Mouse (Mus musculus) monocyte, adult 2 months (primary cell): ENCODE data around the gene Amotl1.

ENCODE experiments used
- DNase-seq, 2 experiments: peaks; one replicate each; pipeline ENCODE4 v3.0.0; 2022; ENCODE audit warnings: low spot score in 2 of 2, low read depth in 1 of 2

The Amotl1 gene

DNA sequence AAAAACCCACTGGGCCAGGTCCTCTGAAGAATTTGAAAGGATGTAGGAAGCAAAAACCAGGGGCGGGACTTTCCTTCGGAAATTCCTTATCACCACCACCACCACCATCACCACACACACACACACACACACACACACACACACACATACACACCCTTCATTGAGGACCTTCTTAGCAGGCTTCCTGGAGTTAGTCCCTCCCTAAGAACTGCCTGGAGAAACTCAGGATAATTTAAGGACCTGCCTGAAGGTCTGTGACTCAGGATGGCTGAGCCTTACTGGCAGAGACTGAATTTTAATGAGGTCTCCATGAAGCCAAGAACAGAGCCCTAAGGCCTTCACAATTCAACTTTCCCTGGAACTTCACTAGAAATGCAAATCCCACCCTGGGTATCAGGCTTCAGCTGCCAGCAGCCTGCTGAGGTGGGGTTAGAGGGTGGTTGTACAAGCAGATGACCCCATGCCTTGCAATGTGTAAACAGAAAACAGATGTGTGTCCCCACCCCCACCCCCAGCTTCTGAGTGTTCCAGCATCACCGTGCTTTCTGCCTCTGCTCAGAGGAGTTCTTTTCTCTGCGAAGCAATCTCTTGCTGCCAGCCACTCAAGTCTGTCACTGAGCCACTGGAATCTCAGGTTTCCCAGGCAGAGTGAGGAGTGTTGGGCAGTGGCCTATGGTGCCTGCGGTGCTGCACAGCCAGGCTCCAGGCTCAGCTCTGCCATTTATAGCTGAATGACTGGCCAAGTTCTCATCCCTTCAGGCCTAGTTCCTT, 2.4 kb downstream of the Amotl1 start:
- no peak for DNase-seq

- DNase-seq: no peak
Measured at GRCm38 (mm10) chr9:14641310-14642067, 3.4 kb downstream of the Amotl1 start.

DNA sequence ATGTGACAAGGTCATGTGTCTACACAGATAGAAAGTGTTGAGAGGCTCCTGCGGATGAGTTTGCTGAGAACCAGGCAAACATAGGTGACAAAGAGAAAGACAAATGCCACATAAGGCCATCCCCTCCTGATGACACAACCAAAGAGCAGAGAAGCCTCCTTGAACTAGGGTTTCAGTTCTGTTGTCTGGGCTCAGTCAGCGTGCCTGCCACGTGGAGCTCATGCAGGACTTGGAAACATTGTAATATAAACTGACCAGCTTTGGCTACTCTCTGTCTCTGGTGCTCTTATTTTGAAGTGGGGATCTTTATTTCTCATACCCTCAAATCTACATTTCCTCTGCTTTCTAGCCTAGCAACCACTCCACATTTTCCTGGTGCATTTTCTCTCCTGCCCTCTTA, 8.6 kb downstream of the Amotl1 start:
- no peak for DNase-seq

- no peak for DNase-seq
Measured at GRCm38 (mm10) chr9:14635551-14635950, 9.3 kb downstream of the Amotl1 start.

GRCm38 (mm10) chr9:14634155-14634554, 10.7 kb downstream of the Amotl1 start:
- no peak for DNase-seq

- DNase-seq: no peak
Measured at GRCm38 (mm10) chr9:14632365-14633163, 12.3 kb downstream of the Amotl1 start.

GRCm38 (mm10) chr9:14631729-14632128, 13.1 kb downstream of the Amotl1 start:
- DNase-seq: no peak

DNA sequence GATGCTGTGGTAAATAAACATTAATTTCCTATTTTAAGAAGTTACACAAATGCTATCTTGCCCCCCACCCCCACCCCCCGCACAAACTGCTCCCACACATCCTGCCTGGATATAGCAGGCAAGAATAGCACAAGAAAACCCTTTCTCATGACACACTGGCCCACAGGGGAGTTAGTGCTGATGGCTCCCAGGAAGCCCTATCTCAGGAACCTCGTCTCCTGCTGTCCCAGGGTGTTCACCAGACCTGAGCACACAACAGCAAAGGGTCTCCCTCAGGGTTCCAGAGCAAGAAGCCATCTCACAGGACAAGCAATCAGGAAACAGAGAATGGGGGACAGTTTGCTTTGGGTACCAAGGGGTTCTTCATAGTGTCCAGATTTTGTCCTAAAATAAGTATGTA, 17.3 kb downstream of the Amotl1 start:
- no peak for DNase-seq

DNA sequence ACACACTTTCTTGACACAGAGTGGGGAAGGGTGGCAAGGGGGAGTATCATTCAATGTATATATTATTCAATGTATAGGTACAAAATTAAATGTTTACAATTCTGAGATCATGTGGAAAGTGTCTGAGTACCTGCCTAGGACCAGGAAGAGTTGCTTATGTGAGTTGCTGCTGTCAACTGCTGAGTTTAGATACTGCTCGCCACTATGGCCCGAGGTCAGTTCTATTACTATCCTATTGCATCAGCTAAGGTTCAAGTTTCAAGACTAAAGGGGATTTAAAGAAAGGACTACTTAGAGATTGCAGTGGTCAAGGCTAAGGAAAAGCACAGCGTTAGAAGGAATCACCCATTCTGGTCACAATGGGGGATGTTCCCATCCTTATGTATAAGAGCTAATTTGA, 18.9 kb downstream of the Amotl1 start:
- no peak for DNase-seq

GRCm38 (mm10) chr9:14625024-14625423, 19.8 kb downstream of the Amotl1 start:
- no peak for DNase-seq

- DNase-seq: no peak
Measured at GRCm38 (mm10) chr9:14623928-14624327, 20.9 kb downstream of the Amotl1 start.

DNA sequence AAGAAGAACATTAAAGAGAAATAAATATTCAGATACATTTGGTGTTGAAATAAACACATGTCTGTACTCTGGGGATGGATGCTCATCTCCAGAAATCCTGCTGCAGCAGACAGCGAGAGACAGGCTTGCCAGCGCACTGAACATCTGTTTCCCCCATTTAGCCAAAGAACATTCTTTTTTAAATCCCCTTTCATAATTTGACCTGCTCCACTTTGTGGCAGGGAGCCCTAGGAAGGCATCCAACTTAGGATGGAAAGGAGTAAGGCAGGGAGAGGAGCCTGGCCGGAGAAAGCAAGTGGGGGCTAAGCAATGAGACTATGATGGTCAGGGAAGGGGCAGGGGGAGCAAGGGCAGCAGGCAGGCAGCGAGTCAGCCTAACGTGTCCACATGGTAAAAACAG, 21.6 kb downstream of the Amotl1 start:
- no peak for DNase-seq

- DNase-seq: no peak
Measured at GRCm38 (mm10) chr9:14622848-14623247, 22.0 kb downstream of the Amotl1 start.

DNA sequence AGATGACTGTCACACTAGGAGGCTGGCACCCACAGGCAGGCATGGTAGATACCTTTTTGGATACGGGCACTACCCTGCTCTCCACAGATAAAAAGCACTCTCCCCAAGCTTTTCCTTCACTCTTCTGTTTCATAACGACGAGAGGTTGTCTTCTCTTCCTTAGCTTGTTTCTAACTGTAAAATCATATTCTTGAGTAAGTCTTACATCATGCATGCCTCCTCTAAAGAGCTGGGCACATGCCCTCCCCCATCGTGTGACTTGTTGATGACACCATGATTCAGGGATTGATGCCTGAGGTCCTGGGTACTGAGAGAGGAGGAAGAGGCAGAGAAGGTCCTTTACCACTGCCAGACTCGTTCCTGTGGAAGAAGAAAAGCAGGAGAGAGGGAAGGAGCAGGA, 24.7 kb downstream of the Amotl1 start:
- no peak for DNase-seq

- no peak for DNase-seq
Measured at GRCm38 (mm10) chr9:14614931-14615880, 29.6 kb downstream of the Amotl1 start.

DNA sequence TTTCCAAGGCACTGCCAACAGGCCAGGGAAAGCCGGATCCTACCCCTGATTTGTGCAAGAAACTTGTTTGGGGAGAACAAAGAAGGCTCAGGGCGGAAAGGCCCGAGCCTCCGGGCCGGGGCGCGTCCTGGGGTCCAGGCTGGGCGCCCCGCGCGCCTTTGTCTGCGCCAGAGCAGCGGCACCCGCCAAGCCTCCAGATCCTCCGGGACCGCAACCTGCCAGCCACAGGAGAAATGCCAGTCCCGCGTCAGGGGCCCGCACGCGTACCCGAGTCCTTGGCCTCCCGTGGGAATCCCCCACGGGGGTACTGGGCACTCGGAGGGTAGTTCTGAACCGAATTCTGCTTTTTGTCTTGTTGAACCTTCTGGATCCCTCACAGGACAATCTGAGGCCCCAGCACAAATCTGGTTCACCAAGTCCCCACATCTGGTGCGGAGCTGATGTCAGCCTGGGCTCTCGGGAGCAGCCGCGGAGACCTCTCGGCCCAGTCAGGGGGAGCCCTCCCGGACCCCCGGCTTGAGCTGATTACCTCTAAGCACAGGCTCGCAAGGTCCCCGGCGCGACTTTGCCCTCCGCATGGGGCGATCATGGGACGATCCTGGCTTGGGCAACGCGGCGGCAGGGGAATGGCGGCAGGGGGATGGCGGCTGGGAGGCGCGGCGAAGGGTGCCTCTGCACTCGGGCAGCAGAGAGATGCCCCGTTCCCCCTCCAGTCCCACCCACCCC, 30.5 kb downstream of the Amotl1 start:
- DNase-seq: no peak

- DNase-seq: no peak
Measured at GRCm38 (mm10) chr9:14613308-14614204, 31.3 kb downstream of the Amotl1 start.

- DNase-seq: no peak
Measured at GRCm38 (mm10) chr9:14612588-14612987, 32.3 kb downstream of the Amotl1 start.

GRCm38 (mm10) chr9:14608521-14608920, 36.3 kb downstream of the Amotl1 start:
- DNase-seq: no peak
